26 mouse cellular contexts compared by ENCODE assay signal in genomic region chr7:67943805-67944204, GRCm38 (mm10).
"Had no signal": no experiment of that assay in that cellular context is flagged by ENCODE, and none has a peak within 500 bp of the region (broad histone marks: within the 10 kb centered on the region; RNA-seq: fewer than 3 reads in every experiment).

No protein-coding gene starts in this region.

- H3K4me2 ChIP-seq: heart, embryonic 13.5 days; heart, embryonic 15.5 days; hindbrain, embryonic 12.5 days; hindbrain, embryonic 14.5 days; intestine, embryonic 15.5 days; kidney, embryonic 15.5 days; limb, embryonic 13.5 days; limb, embryonic 15.5 days; liver, embryonic 12.5 days had no signal

- ATAC-seq: hindbrain, embryonic 16.5 days; inflammation-experienced regulatory T-cells, adult 6 months; intestine, embryonic 15.5 days; intestine, postnatal 0 days; liver, embryonic 12.5 days had no signal

- H3K27me3 ChIP-seq: heart, embryonic 15.5 days; hindbrain, embryonic 12.5 days; intestine, embryonic 15.5 days; limb, embryonic 13.5 days; limb, embryonic 15.5 days had no signal

- H3K36me3 ChIP-seq: heart, embryonic 13.5 days; heart, embryonic 15.5 days; hindbrain, embryonic 10.5 days; hindbrain, embryonic 12.5 days; intestine, embryonic 15.5 days; kidney, embryonic 15.5 days; limb, embryonic 13.5 days; limb, embryonic 15.5 days; liver, embryonic 12.5 days had no signal

- H3K9me3 ChIP-seq: heart, embryonic 13.5 days; heart, embryonic 15.5 days; hindbrain, embryonic 10.5 days; hindbrain, embryonic 12.5 days; intestine, embryonic 15.5 days; kidney, embryonic 15.5 days; limb, embryonic 13.5 days; limb, embryonic 15.5 days; liver, embryonic 12.5 days had no signal

- H3K9ac ChIP-seq: heart, embryonic 13.5 days; heart, embryonic 15.5 days; hindbrain, embryonic 12.5 days; hindbrain, embryonic 14.5 days; intestine, embryonic 15.5 days; kidney, embryonic 15.5 days; limb, embryonic 13.5 days; limb, embryonic 15.5 days; liver, embryonic 12.5 days had no signal

- H3K4me3 ChIP-seq: heart, adult 2 months; heart, embryonic 13.5 days; heart, embryonic 15.5 days; hindbrain, embryonic 10.5 days; hindbrain, embryonic 12.5 days; intestine, embryonic 15.5 days; kidney, embryonic 15.5 days; limb, embryonic 13.5 days; limb, embryonic 15.5 days; liver, embryonic 12.5 days had no signal

- H3K4me1 ChIP-seq: heart, embryonic 15.5 days; hindbrain, embryonic 12.5 days; intestine, embryonic 15.5 days; kidney, embryonic 15.5 days; limb, embryonic 15.5 days had no signal

- H3K27ac ChIP-seq: heart, adult 2 months; heart, embryonic 13.5 days; heart, embryonic 15.5 days; hindbrain, embryonic 10.5 days; hindbrain, embryonic 12.5 days; hindbrain, embryonic 14.5 days; intestine, embryonic 15.5 days; kidney, embryonic 15.5 days; kidney, postnatal 0 days; limb, embryonic 13.5 days; limb, embryonic 15.5 days; liver, embryonic 12.5 days had no signal

- DNase-seq: gastrocnemius, postnatal 14 days; gastrocnemius, postnatal 36 days; heart, adult 2 months; heart, postnatal 14 days; heart, postnatal 4 days; kidney, adult 2 months; kidney, adult 9 months; kidney, postnatal 14 days; kidney, postnatal 36 days; layer of hippocampus, adult 9-11 months; layer of hippocampus, postnatal 36 days; left cerebral cortex, postnatal 4 days had no signal
